Mouse (Mus musculus): ENCODE data around the gene Acsl6. TPM values are rescaled to one million over a fixed set of nuclear protein-coding genes. Genes with fewer than 3 reads are reported as not detected.

Gene Acsl6
- polyA plus RNA-seq, 1 experiment, result not detected

DNA sequence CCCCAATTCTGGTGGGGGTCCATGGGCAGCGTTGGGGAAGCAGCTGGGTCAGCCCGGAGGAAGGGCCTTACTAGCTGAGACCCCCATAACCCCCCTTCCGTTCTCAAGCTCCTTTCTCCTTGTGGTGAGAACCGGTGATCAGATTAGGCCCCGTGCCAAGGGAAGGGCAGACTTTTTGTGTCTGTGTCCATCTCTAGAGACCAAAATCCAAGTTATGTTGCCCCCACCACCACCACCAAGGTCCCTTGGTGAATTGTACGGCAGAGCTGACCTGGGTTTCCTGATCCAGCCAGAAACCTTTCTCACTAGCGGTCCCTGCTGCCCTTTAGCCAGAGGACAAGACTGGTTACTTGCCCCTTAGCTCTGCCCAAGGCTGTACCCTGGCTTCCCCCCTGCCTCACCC is 874 bp downstream of the Acsl6 start:
- Histone ChIP-seq H3K27ac (ENCODE audit: insufficient read depth, low read depth, low read length) (no peak overlapping the region), H3K4me3 (ENCODE audit: insufficient read depth, low read length) (no peak overlapping the region), H3K4me1 (ENCODE audit: control insufficient read depth, insufficient read depth, low read length) (no peaks in the 10 kb centered on the region)
- TF ChIP-seq CTCF (IDR thresholded peaks at IDR 0.05; ENCODE audit: low read depth, low read length) (no peak), POLR2A (IDR thresholded peaks at IDR 0.05; ENCODE audit: borderline replicate concordance, low read depth, low read length) (no peak)

DNA sequence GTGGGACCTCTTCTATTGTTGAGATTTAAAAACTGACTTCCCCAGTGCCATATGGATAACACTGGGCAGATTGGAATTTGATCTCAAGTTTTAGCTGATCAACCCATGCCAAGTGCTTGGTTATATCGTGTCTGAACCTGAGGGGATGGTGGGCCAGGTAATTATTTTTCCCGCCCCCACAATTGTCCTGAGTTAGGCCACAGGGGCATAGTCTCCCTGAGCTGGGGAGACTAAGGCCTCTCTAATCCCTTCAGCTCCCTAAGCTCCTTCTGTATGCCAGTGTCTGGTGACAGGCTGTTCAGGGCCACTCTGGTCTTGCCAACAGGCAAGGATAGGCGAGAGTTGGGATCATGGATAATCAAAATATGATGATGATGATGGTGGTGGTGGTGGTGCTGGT is 1.7 kb downstream of the Acsl6 start:
- TF ChIP-seq CTCF (IDR thresholded peaks at IDR 0.05; ENCODE audit: low read depth, low read length) (no peak), POLR2A (IDR thresholded peaks at IDR 0.05; ENCODE audit: borderline replicate concordance, low read depth, low read length) (no peak)
- Histone ChIP-seq H3K4me1 (ENCODE audit: control insufficient read depth, insufficient read depth, low read length) (no peaks in the 10 kb centered on the region), H3K4me3 (ENCODE audit: insufficient read depth, low read length) (no peak overlapping the region), H3K27ac (ENCODE audit: insufficient read depth, low read depth, low read length) (no peak overlapping the region)

DNA sequence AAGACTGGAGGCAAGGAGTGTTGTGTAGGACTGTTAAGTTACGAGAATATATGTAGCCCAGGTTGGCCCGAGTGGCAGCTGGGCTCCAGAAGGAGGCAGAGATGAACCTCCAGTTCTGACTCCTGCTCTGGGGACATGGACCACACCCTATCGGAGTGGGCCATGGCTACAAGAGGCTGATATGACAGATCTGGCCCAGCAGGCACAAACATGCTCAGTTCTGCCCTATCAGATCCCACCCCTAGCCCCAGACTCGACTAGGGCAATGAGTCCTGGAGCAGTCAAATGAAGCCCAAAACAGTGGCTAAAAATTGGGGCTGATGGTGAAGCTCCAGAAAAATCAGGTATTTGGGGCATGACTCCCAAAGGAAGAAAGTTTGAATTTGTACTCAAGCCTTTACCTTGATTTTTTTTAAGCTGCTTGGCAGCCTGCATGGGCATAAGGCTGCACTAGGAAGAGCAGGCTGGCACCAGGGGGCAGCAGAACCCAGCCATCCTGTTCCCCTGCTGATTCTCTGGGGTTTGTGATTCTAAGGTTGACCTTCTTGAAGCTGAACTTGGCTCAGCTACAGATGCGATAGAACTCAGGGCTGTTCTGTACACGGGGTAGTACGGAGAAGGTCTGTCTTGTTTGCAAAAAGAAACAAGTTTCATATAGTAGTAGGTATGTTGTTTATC is 3.7 kb downstream of the Acsl6 start:
- no peak overlapping the region for H3K27ac ChIP-seq (ENCODE audit: insufficient read depth, low read depth, low read length)
- no peaks in the 10 kb centered on the region for H3K4me1 ChIP-seq (ENCODE audit: control insufficient read depth, insufficient read depth, low read length)
- no peak for TF ChIP-seq POLR2A (IDR thresholded peaks at IDR 0.05; ENCODE audit: borderline replicate concordance, low read depth, low read length)
- TF ChIP-seq CTCF (IDR thresholded peaks at IDR 0.05; ENCODE audit: low read depth, low read length), result peak; percentile 43

DNA sequence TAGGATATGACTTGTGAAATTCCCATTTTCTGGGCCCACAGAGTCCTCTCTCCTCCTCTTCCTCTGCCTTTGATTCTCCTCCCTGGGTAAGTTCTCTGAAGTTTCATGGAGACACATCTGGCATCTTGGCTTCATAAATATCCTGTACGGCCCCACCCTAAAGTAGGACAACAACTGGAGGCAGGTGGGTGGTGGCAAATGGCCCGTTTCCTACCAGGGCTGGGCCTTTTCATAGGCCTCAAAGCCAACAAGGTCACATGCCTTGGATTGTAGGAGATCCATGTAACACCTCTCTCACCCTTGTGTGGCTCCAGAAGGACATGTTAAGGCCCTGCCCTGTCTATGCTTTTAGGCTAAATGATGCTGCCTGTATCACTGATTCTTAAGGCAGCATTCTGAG is 7.0 kb downstream of the Acsl6 start:
- Histone ChIP-seq H3K27ac (ENCODE audit: insufficient read depth, low read depth, low read length) (no peak overlapping the region), H3K4me1 (ENCODE audit: control insufficient read depth, insufficient read depth, low read length) (no peaks in the 10 kb centered on the region), H3K4me3 (ENCODE audit: insufficient read depth, low read length) (no peak overlapping the region)
- no peak for TF ChIP-seq POLR2A (IDR thresholded peaks at IDR 0.05; ENCODE audit: borderline replicate concordance, low read depth, low read length)
- TF ChIP-seq CTCF (IDR thresholded peaks at IDR 0.05; ENCODE audit: low read depth, low read length), result no peak

More for the DNA sequence above, 3.7 kb downstream of the Acsl6 start:
- no peak overlapping the region for H3K4me3 ChIP-seq (ENCODE audit: insufficient read depth, low read length)

DNA sequence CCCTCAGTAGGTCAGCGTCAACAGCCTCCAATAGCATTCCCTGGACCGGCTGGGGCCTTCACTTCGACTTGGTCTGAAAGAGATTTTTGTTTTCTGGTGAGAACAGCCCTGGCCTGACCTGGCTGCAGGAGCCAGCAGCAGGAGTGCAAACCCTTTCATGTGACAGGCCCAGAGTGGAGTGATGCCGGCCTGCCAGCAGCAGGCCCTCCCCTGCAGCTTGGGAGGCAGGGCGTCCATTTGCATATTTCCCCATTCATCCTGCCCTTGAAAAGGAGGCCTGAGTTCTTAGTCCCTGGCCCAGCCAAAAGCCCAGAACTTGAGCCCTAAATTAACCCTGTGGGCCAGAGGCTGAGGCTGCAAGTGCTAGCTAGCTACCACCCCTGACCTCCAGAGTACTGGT is 8.4 kb downstream of the Acsl6 start:
- no peaks in the 10 kb centered on the region for H3K4me1 ChIP-seq (ENCODE audit: control insufficient read depth, insufficient read depth, low read length)
- TF ChIP-seq CTCF (IDR thresholded peaks at IDR 0.05; ENCODE audit: low read depth, low read length) (no peak), POLR2A (IDR thresholded peaks at IDR 0.05; ENCODE audit: borderline replicate concordance, low read depth, low read length) (no peak)
- no peak overlapping the region for H3K27ac ChIP-seq (ENCODE audit: insufficient read depth, low read depth, low read length)
- no peak overlapping the region for H3K4me3 ChIP-seq (ENCODE audit: insufficient read depth, low read length)

DNA sequence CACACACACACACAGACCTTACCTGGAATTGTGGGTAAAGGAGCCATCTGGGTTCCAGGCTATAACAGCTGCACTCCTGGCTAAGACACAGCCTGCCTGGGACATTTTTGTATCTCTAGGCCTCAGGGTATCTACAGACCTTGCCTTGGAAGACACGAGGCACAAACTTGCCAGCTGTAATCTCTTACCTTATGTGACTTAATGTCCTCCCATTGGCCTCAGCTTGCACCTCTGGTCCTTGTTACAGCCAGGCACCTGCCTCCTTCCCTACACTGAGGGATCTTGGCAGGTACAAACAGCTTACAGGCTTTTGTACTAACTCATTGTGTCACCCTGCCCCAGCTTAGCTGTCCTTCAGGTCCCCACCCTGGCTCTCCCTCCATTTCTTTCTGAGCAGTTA is 9.0 kb downstream of the Acsl6 start:
- Histone ChIP-seq H3K27ac (ENCODE audit: insufficient read depth, low read depth, low read length) (no peak overlapping the region), H3K4me1 (ENCODE audit: control insufficient read depth, insufficient read depth, low read length) (no peaks in the 10 kb centered on the region), H3K4me3 (ENCODE audit: insufficient read depth, low read length) (no peak overlapping the region)
- TF ChIP-seq CTCF (IDR thresholded peaks at IDR 0.05; ENCODE audit: low read depth, low read length) (no peak), POLR2A (IDR thresholded peaks at IDR 0.05; ENCODE audit: borderline replicate concordance, low read depth, low read length) (no peak)

DNA sequence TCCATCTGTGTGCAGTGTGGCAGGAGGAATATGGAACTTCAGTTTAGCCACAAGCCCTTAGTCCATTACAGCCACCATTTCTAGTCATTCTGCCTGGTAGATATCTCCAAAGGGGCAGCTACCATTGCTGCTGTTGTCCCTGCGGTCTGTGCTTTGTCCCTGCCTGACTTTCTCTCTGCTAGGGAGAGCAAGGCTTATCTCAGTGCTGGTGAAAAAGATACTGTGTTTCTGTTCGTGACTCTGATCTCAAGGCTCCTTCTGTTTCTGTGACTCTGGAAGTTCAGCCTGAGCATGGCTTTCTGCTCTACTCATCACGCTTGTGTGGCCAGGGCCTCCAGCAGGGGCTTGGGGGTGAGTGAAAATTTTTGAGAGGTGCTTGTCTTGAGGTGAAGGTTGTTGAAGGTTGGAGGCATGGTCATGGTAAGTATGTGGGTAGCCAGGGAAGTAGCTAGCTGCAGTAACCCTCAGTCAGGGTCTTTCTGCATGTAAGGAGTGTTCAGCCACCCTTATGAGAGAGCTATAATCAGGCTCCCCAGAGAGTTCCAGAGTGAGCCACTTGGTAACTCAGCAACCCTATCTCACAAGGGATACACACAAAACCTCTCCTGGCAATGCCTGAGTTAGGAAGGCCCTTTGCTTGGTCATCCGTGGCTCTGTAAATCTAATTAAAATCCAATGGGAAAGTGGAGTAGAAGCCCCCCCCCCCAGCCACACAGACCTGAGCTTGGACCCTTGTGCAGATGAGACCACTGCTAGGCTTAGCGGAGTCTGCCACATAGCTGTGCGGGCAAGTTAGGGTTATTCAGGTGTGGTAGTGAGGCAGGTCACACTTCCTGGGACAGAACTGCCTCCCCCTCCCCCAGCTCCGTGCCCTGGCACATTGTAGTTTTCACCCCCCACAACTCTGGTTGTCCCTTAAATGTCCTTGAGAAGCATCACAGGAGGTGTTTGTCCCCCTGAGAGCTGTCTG is 10.1 kb downstream of the Acsl6 start:
- Histone ChIP-seq H3K4me3 (ENCODE audit: insufficient read depth, low read length) (no peak overlapping the region), H3K4me1 (ENCODE audit: control insufficient read depth, insufficient read depth, low read length) (no peaks in the 10 kb centered on the region), H3K27ac (ENCODE audit: insufficient read depth, low read depth, low read length) (no peak overlapping the region)
- TF ChIP-seq POLR2A (IDR thresholded peaks at IDR 0.05; ENCODE audit: borderline replicate concordance, low read depth, low read length) (no peak), CTCF (IDR thresholded peaks at IDR 0.05; ENCODE audit: low read depth, low read length) (no peak)

DNA sequence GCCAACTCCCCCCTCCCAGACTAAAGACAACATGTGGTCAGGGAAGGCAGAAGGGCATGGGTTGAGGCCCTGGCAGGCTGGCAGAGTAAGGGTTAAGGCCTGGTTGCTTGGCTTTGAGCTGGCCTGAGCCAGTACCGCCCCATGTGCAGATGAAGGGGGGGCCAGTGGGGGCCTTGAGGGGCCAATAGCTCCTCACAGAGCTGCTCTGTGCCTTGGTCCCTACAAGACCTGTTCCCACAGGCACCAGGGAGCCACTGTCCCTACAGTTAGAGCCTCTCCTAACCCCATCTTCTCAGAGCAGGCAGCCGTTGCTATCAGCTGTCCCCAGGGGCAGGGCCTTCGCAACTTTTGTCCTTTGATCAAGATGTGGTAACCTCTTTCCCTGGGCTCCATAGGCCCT is 11.1 kb downstream of the Acsl6 start:
- H3K27ac ChIP-seq (ENCODE audit: insufficient read depth, low read depth, low read length), result no peak overlapping the region
- TF ChIP-seq CTCF (IDR thresholded peaks at IDR 0.05; ENCODE audit: low read depth, low read length) (no peak), POLR2A (IDR thresholded peaks at IDR 0.05; ENCODE audit: borderline replicate concordance, low read depth, low read length) (no peak)
- no peak overlapping the region for H3K4me3 ChIP-seq (ENCODE audit: insufficient read depth, low read length)
- no peaks in the 10 kb centered on the region for H3K4me1 ChIP-seq (ENCODE audit: control insufficient read depth, insufficient read depth, low read length)

DNA sequence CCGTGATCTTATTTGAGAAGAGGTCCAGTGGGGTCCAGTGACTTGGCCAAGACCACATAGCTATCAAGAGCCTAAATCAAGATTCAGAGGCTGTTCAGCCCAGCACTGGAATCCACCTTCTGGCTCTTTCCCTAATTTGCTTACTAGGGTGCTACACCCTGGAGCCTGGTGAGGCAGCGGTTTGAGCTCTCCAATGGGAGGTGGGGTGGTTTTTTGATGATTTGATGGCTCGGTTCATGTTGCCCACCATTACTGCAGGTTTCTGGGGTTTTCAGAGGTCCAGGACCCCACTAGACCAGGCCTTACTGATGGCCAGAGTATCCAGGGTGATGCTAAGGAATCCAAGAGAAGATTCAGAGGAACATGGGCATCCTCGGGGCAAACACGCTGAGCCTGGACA is 11.7 kb downstream of the Acsl6 start:
- TF ChIP-seq CTCF (IDR thresholded peaks at IDR 0.05; ENCODE audit: low read depth, low read length), result no peak; the same call in 1 of the 2 replicates
- no peak for TF ChIP-seq POLR2A (IDR thresholded peaks at IDR 0.05; ENCODE audit: borderline replicate concordance, low read depth, low read length)
- no peaks in the 10 kb centered on the region for H3K4me1 ChIP-seq (ENCODE audit: control insufficient read depth, insufficient read depth, low read length)
- no peak overlapping the region for H3K27ac ChIP-seq (ENCODE audit: insufficient read depth, low read depth, low read length)
- H3K4me3 ChIP-seq (ENCODE audit: insufficient read depth, low read length), result no peak overlapping the region

DNA sequence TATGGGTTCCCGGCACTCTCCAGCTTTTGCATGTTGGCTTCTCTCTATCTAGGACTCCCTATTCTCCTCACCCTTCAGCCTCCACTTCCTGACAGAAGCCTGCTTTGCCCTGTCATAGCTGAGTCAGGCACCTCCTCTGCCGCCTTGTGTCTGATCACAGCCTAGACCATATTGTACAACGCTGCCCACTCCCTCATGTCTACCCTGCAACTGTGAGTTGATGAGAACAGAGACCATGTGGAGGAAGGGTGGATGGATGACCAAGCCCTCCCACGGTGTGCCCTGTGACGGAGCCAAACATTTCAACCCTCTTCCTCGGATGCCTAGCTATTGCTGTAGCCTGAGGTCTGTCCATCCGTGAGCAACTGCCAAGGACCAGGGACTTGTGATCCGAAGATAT is 13.8 kb downstream of the Acsl6 start:
- Histone ChIP-seq H3K4me1 (ENCODE audit: control insufficient read depth, insufficient read depth, low read length) (no peaks in the 10 kb centered on the region), H3K27ac (ENCODE audit: insufficient read depth, low read depth, low read length) (no peak overlapping the region), H3K4me3 (ENCODE audit: insufficient read depth, low read length) (no peak overlapping the region)
- TF ChIP-seq CTCF (IDR thresholded peaks at IDR 0.05; ENCODE audit: low read depth, low read length) (no peak), POLR2A (IDR thresholded peaks at IDR 0.05; ENCODE audit: borderline replicate concordance, low read depth, low read length) (no peak)

Measured in bone marrow macrophage, adult 2 months (primary cell).